Mouse (Mus musculus) ovary, adult 18-20 months (tissue): ENCODE measurements around the gene Itpk1.
A peak's percentile ranks its signal among the peaks of the same experiment; 100 is the strongest.

Experiments
- DNase-seq: peaks from one replicate; pipeline ENCODE4 v3.0.0; 2022; ENCODE audit warnings: low spot score, mixed read lengths

Itpk1 gene

GRCm38 (mm10) chr12:102593699-102594098 is 111.0 kb downstream of the Itpk1 start:
- no peak for DNase-seq

GRCm38 (mm10) chr12:102590711-102591360 is 113.9 kb downstream of the Itpk1 start:
- no peak for DNase-seq

GRCm38 (mm10) chr12:102587106-102587505 is 117.6 kb downstream of the Itpk1 start:
- no peak for DNase-seq

GRCm38 (mm10) chr12:102586286-102586881 is 118.3 kb downstream of the Itpk1 start:
- no peak for DNase-seq

GRCm38 (mm10) chr12:102585390-102585789 is 119.3 kb downstream of the Itpk1 start:
- no peak for DNase-seq

GRCm38 (mm10) chr12:102582441-102582840 is 122.3 kb downstream of the Itpk1 start:
- DNase-seq: no peak

GRCm38 (mm10) chr12:102581579-102582196 is 123.0 kb downstream of the Itpk1 start:
- DNase-seq: no peak

GRCm38 (mm10) chr12:102579041-102579440 is 125.7 kb downstream of the Itpk1 start:
- peak; percentile 26 for DNase-seq

GRCm38 (mm10) chr12:102576659-102577398 is 127.9 kb downstream of the Itpk1 start:
- no peak for DNase-seq

- no peak for DNase-seq
Measured at GRCm38 (mm10) chr12:102575541-102576329, 129.0 kb downstream of the Itpk1 start.

- DNase-seq: no peak
Measured at GRCm38 (mm10) chr12:102573036-102573435, 131.7 kb downstream of the Itpk1 start.

- DNase-seq: no peak
Measured at GRCm38 (mm10) chr12:102571666-102572065, 133.1 kb downstream of the Itpk1 start.

- DNase-seq: no peak
Measured at GRCm38 (mm10) chr12:102570734-102571133, 134.0 kb downstream of the Itpk1 start.

GRCm38 (mm10) chr12:102570111-102570510 is 134.6 kb downstream of the Itpk1 start:
- DNase-seq: no peak

- no peak for DNase-seq
Measured at GRCm38 (mm10) chr12:102568219-102568618, 136.5 kb downstream of the Itpk1 start.

GRCm38 (mm10) chr12:102566951-102567350 is 137.8 kb downstream of the Itpk1 start:
- DNase-seq: no peak

- no peak for DNase-seq
Measured at GRCm38 (mm10) chr12:102565086-102565485, 139.6 kb downstream of the Itpk1 start.

- DNase-seq: no peak
Measured at GRCm38 (mm10) chr12:102557372-102557771, 147.4 kb downstream of the Itpk1 start.

- DNase-seq: no peak
Measured at GRCm38 (mm10) chr12:102555850-102556249, 148.9 kb downstream of the Itpk1 start.

GRCm38 (mm10) chr12:102554721-102555516 is 149.8 kb downstream of the Itpk1 start, which contains the start of gene Chga:
Gene Chga (plus strand): TSS chr12:102554969.
- peak; percentile 36 for DNase-seq

- no peak for DNase-seq
Measured at GRCm38 (mm10) chr12:102553705-102554275, 150.9 kb downstream of the Itpk1 start.
